Mouse (Mus musculus) MEL (cell line): Measurements from ENCODE around the gene Wdr26.

Experiments
- CTCF ChIP-seq, 3 experiments: IDR thresholded peaks in 2 of 3; conservative IDR thresholded peaks in 1 of 3; 2 replicates each; pipeline ENCODE4 v1.5.1; 2011 to 2012; ENCODE audit warnings: low read length in 3 of 3, low read depth in 2 of 3, mild to moderate bottlenecking in 2 of 3, improper control_type of control experiment in 1 of 3, inconsistent platforms in 1 of 3, mixed read lengths in 1 of 3, moderate library complexity in 1 of 3; ENCODE audit not compliant: control insufficient read depth in 1 of 3, insufficient read depth in 1 of 3, poor library complexity in 1 of 3, severe bottlenecking in 1 of 3
- EP300 ChIP-seq, 2 experiments: IDR thresholded peaks; 2 replicates each; pipeline ENCODE4 v1.6.1; 2011; ENCODE audit warnings: improper control_type of control experiment in 2 of 2, low read length in 2 of 2, low read depth in 1 of 2, mild to moderate bottlenecking in 1 of 2
- HCFC1 ChIP-seq: IDR thresholded peaks from 2 replicates; pipeline ENCODE4 v1.6.1; 2012; ENCODE audit warnings: low read depth, mild to moderate bottlenecking, inconsistent platforms, low read length, improper control_type of control experiment, moderate library complexity
- KAT2A ChIP-seq: conservative IDR thresholded peaks from 2 replicates; pipeline ENCODE4 v1.6.1; 2012; ENCODE audit warnings: low read depth, low read length, improper control_type of control experiment, inconsistent platforms
- MAX ChIP-seq: IDR thresholded peaks from 2 replicates; pipeline ENCODE4 v1.6.1; 2011; ENCODE audit warnings: low read length, improper control_type of control experiment
- POLR2A ChIP-seq, 2 experiments: IDR thresholded peaks; 2 replicates each; pipeline ENCODE4 v1.6.1; 2011 to 2012; ENCODE audit warnings: low read length in 2 of 2, mild to moderate bottlenecking in 2 of 2, control low read depth in 1 of 2, improper control_type of control experiment in 1 of 2, low read depth in 1 of 2, moderate library complexity in 1 of 2; ENCODE audit not compliant: control insufficient read depth in 1 of 2, insufficient read depth in 1 of 2, poor library complexity in 1 of 2
- POLR2AphosphoS2 ChIP-seq: IDR thresholded peaks from 2 replicates; pipeline ENCODE4 v1.6.1; 2011; ENCODE audit warnings: low read length, improper control_type of control experiment
- RCOR1 ChIP-seq: IDR thresholded peaks from 2 replicates; pipeline ENCODE4 v1.6.1; 2012; ENCODE audit warnings: low read depth, mild to moderate bottlenecking, inconsistent platforms, low read length, improper control_type of control experiment
- USF1 ChIP-seq: IDR thresholded peaks from 2 replicates; pipeline ENCODE4 v1.6.1; 2014; ENCODE audit warnings: low read depth, mild to moderate bottlenecking, inconsistent platforms, low read length, improper control_type of control experiment, moderate library complexity
- ZC3H11A ChIP-seq: IDR thresholded peaks from 2 replicates; pipeline ENCODE4 v1.6.1; 2012; ENCODE audit warnings: low read depth, mild to moderate bottlenecking, inconsistent platforms, low read length, improper control_type of control experiment
- ZKSCAN1 ChIP-seq: IDR thresholded peaks from 2 replicates; pipeline ENCODE4 v1.6.1; 2012; ENCODE audit warnings: low read depth, mild to moderate bottlenecking, inconsistent platforms, low read length, improper control_type of control experiment, moderate library complexity

- TF ChIP-seq CTCF (IDR thresholded peaks at IDR 0.05 in 2 of 3, conservative IDR thresholded peaks at IDR 0.05 in 1 of 3; ENCODE audit: control insufficient read depth in 1 of 3, insufficient read depth in 1 of 3, low read depth in 2 of 3, low read length in 3 of 3, poor library complexity in 1 of 3, severe bottlenecking in 1 of 3) = no peak
- TF ChIP-seq USF1 = no peak
- TF ChIP-seq ZC3H11A = no peak
- no peak for TF ChIP-seq POLR2A (IDR thresholded peaks at IDR 0.05; ENCODE audit: control insufficient read depth in 1 of 2, insufficient read depth in 1 of 2, low read depth in 1 of 2, low read length in 2 of 2, poor library complexity in 1 of 2)
- no peak for TF ChIP-seq POLR2AphosphoS2
- no peak for TF ChIP-seq ZKSCAN1
- no peak for TF ChIP-seq EP300 (IDR thresholded peaks at IDR 0.05; ENCODE audit: low read depth in 1 of 2, low read length in 2 of 2)
- no peak for TF ChIP-seq KAT2A
- no peak for TF ChIP-seq HCFC1
- no peak for TF ChIP-seq RCOR1
- no peak for TF ChIP-seq MAX
Observed at GRCm38 (mm10) chr1:181230731-181231148, 18.9 kb upstream of the Wdr26 start.
